Mouse (Mus musculus) cerebellum, postnatal 10 days (tissue): ENCODE data around the gene BC049352.
A peak's percentile ranks its signal among the peaks of the same experiment; 100 is the strongest.

ENCODE experiments used
- DNase-seq, 2 experiments: peaks; one replicate each; pipeline ENCODE4 v3.0.0; 2021; ENCODE audit warnings: mixed read lengths in 2 of 2

The BC049352 gene

GRCm38 (mm10) chr9:45189661-45190174, 7.9 kb downstream of the BC049352 start:
- DNase-seq = no peak

GRCm38 (mm10) chr9:45195468-45195867, 13.7 kb downstream of the BC049352 start:
- DNase-seq = no peak

DNA sequence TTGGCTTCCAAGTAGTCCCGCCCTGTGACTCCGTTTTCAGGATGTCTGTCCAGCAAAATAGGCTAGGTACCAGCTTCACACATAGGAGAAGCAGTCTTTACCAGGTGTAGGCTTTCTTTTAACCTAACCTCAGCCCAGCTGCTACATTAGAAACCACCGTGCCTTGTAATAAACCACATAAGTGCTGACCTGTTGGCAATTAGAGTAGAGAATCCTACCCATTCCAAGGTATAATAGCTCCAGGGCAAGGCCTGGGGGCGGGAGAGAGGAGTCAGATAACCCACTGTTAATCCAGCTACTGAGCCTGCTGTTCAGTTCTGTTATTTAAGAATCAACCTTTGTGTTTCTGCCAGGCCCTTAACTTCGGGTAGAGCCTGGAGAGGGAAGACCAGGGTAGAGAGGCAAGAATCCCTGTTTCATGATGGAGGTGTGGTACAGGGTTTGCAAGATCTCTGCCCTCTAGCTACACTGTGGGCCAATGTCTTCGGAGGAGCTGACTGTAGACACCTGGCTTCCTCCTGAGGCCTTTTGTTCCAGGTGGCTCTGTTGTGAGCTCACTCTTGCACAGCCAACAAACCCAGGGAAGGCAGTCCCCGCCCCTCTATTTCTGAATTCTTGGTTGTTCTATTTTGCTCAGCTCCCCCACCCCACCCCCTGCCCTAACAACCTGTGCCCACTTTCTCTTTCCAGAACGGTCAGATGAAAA, 14.5 kb downstream of the BC049352 start:
- DNase-seq = no peak

DNA sequence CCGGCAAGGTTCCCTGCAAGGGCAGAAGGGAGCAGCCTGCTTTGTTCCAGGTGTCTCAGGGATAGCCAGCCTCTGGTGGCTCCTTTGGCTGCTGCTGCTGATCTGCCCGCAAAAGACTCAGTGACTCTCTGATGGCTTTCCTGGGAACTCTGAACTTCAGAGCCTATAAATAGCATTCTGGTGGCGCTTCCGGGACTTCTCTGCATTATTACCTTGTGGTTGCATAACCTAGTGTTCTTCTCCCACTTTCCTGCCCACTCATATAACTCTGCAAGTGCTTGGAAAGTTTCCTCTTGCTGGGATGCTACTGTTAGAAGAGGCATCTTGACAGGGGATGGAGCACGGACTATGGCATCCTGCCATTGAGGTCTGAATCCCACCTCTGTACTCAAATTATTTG, 15.7 kb downstream of the BC049352 start:
- no peak for DNase-seq

GRCm38 (mm10) chr9:45201319-45201947, 19.6 kb downstream of the BC049352 start:
- DNase-seq = no peak

DNA sequence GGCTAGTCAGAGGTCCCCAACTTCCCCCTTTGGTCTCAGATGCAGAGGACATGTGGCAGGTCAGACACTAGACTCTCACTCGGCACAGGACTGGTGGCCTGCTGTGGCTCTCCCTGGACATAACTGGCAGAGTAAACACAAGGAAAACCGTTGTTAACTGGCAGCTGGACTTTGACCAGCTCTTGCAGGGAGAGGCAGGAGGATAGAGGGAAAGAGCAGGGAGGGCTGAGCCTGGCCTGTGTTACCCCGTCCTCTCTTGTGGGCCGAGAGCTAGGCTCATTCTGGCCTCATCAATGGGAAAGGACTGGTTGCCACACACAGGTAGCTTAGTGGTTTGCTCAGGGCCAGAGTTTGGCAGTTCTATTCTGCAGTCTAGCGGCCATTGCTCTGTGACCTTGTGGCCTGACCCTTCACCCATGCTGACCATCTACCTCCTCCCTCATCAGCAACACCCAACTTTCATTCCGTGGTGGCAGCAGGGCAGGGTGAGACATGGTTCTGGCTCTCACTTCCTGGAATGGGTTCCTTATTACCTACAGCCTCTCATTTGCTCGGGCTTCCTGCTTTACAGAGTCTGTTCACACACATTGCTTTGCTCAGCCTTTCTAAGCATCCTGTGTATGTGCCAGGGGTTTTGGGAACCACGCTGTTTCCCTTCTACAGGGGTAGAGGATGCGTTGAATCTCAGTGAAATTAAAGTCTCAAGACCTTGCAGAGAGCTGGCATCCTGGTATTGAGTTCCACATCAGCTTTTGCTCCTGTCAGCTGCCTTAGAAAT, 20.4 kb downstream of the BC049352 start:
- no peak for DNase-seq

DNA sequence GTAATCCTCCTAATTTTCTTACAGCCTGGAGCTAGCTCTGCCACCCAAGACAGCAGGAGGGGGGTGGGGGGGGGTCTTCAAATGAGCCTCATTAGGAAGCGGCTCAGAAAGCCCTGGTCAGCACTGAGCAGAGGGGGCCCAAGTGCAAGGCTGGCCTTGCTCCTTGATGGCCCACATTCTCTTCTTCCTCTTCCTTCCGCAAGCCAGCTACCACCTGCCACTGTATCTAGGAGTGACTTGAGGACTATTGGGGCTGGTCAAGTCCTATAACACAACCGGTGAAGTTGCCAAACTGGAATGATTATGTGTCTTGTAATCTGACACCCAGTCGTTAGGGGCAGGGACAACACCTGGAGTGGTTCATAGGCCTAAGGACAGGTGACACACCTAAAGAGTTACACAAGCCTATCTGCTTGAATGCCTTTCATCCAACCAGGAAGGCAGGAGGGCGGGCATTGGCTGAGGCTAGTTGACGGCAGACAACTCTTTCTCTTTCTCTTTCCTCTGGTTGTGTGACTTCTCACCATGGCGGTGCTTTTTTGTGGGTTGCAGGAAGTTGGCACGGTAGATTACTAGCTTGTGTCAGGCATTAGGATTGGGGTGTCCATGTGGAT, 22.1 kb downstream of the BC049352 start, which contains the start of gene Tmprss4:
Gene Tmprss4 (minus strand): TSS at position 296 of the 614 bp plus-strand sequence.
- DNase-seq = no peak

DNA sequence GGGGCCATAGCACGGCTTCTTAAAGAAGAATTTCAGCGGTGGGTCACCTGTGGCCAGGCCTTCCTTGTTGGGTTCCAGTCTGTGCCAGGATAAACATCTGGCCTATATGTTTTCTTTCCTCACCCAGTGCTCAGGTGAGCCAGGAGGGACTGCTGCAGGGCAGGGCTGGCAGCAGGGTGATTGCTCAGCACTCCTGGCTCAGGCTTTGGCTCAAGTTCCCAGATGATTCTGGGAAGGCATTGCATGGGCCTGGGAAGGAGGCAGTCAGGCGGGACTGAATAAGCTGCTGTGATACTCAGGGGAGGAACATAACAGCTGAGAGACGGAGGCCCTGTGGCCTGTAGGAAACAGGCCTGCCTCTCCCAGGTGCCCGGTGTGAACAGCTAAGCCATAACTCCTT, 23.3 kb downstream of the BC049352 start:
- DNase-seq = no peak

- DNase-seq = no peak
Measured at GRCm38 (mm10) chr9:45206121-45206520, 24.3 kb downstream of the BC049352 start.

DNA sequence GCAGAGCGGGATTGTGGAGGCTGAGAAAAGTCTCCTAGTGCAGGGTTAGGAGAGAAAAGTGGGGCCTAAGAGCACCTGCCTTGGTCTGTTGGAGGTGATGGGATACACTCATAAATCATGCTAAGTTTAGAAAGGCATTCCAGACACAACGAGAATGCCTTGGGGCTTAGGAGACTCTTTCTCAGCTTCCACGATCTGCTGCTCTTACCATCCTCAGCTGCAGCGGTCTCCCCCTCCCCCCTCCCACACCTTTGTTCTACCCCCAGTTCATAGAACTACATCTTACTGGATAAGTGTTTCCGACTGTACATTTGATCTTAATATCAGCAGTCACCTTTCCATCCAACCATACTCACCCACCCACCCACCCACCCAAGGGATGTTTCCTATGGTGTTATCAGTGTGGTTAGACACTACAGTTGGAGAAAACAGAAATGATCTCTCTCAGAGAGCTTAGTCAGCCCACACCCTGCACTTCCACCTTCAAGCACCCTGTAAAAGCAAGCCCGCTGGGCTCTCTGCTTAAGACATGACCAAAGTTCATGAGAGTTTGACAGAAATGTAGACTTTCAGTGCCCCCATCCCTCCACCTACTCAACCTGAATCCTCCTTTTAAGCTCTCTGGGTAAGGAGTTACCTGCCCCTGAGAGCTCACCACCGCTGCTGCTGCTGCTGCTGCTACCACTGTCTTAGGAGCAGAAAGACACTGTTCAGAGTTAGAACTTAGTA, 25.4 kb downstream of the BC049352 start:
- DNase-seq = no peak

DNA sequence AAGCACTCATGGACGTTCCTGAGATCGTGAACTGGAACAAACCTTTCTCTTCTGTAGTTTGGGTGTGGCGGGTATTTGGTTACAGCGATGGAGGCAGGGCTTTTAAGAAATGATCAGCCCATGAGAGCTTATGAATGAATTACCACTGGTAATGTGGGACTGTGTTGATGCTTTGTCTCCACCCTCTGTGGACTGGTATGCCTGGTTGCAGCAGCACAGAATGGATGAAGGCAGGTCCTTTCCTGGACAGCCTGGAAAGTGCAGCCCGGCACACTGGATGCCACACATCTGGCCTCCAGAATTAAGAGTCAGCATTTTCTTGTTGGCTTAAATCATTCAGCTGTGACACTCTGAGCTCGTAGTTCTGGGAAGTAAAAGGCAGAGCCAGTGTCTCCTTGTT, 30.2 kb downstream of the BC049352 start:
- no peak for DNase-seq

DNA sequence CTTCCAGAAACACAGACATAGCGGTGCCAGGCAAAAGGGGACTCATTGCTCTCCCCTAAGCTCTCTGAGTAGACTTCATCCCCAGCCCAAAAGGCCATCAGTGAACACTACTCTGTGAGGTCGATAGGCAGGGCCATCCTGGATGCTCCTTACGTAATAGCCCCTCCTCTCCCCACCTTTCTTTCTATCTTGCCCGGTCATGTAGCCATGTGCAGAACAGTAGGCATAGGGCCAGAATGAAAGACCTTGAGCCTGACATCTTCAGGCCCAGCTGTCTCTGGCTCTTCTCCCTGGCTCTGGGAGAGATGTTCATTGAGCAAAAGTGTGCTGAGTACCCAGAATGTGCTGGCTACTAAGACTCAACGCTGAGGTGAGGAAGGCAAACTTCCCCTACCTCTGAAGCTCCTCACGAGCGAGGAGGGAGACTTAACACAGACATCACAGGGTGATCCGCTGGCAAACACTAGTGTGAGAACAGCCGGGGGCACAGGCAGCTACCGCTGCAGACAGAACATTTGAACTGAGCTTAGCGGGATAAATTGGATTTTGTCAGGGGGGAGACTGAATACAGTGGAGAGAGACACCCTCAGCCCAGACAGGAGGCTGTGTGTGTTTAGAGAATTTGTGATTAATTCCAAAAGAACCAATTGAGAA, 33.8 kb downstream of the BC049352 start:
- DNase-seq = peak; percentile 57 to 78

DNA sequence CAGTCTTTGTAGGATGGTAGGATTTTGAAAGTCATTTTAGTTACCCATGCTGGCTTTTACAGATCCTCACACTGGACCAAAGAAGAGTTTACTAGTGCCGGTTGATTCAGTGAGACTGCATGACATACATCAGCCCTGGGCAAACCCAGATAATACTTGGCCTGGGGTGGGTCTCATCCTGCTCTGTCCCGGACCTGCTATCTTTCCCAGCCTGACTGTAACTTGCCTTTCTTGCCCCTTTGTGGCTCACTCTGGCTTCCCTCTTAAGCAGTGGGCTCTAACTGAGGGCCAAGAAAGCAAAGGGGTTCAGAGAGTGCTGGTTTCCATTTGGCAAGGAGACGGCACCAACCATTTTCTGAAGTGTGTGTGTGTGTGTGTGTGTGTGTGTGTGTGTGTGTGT, 37.8 kb downstream of the BC049352 start:
- DNase-seq = no peak

DNA sequence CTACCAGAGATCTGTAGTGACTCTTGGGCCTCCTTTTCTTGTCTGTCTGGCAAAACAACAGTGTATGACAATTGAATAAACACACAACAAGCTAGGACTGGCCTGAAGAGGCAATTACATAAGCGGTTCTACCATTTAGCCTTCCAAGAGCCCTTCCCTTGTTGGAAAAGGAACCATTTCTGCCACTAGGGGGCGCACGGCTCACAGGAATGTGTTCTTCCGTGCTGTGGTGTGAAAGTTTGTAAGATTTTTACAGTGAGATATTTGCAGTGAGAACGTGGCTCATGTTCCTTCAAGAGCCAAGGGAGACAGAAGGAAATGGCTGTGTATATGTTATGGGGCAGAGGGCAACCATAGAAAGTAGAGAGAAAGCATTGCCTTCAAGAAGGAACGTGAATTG, 39.8 kb downstream of the BC049352 start:
- peak; percentile 96 to 99 for DNase-seq

- DNase-seq = no peak
Measured at GRCm38 (mm10) chr9:45229359-45229758, 47.6 kb downstream of the BC049352 start.

DNA sequence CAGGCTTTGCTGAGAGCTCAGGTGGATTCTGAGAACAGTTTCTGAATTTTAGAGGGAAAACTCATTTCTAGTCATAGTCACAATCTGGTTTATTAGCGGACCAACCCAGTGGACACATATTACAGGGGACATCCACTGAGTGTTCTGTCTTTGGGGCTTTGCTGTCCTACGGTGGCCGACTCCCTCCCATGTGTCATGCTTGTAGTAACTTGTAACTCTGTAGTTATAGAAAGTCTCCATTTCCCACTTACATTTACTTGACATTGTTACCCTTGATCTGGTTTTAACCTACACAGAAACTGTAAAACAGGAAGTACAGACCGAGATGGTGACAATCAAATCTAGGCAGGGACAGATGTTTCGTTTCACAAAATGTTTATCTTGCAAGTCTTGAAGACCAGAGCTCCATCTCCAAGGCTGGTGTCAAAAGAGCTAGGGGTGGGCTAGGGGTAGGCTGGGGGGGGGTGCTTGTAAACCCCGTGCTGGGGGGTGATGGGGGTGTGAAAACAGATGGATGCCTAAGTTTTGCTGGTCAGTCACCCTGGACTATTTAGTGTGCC, 53.9 kb downstream of the BC049352 start:
- DNase-seq = no peak

DNA sequence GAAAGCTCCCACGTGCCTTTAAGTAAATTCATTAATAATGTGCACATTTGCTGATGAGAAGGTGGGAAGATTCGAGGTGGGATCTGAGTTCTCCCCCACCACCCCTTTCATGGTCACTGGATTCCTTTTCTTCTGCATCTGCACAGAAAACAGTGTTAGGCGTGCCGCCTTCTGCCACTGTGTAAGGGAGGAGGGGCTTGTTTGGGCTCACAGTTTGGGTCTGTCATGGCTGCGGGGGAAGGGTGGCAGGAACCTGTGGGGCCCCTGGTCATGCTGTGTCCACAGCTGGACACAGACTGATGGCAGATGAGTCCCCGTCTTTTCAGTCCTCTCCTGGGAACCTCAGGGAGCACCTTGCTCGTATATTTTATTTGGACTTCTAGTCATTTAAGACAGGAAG, 54.9 kb downstream of the BC049352 start:
- no peak for DNase-seq

DNA sequence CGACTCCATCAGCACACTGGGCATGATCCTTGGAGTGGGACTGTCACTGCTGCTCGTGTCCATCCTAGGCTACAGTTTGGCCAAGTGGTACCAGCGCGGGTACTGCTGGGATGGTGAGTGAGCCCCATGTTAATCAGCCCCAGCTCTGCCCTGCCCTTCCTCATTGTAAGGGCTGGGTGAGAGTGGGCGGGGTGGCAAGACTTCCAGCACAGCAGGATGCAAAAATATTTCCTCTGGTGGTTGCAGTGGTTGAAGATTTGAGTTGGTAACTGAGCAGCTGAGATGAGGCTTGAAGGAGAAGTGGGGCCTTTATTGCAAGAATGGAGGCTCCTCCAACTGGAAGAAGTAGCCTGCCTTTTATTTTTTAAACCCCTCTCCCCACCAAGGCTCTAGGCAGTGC, 59.6 kb downstream of the BC049352 start:
- no peak for DNase-seq

DNA sequence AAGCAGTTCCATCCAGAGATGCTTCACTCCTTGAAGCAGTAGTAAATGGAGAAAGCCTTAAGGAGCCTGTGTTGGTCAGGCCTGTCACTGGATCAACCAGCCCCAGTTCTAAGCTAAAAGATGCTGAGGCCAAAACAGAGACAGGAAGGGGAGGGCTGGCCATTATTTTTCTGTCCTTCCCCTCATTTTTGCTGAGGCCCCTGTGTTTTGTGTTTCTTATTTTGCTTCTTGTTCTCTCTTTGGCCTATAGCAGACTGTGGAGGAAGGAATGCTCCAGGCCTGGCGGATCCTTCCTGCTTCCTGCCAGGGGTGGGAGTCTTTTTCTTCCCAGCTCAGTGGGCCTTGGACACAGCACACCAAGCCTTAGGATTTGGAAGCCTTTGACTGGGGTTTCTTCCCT, 63.6 kb downstream of the BC049352 start:
- DNase-seq = no peak

- DNase-seq = no peak
Measured at GRCm38 (mm10) chr9:45246060-45246459, 64.3 kb downstream of the BC049352 start.

DNA sequence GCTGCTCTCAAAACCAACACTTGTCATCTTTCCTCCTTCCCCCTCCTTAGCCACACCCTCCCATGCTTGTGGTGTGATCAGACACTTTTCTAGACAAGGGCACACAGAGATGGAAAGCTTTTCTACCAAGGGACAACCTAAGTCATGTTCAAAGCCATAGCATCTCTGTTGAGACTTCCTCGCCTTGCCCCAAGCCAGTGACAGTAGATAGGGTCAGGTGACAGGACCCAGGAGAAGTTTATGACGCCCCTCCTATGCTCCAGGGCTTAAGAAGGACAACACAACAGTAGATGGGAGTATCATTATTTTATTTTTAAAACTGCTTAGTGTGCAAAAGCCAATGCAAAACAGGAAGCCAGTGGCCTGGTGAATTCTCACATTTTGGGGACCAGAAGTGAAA, 65.7 kb downstream of the BC049352 start:
- no peak for DNase-seq

DNA sequence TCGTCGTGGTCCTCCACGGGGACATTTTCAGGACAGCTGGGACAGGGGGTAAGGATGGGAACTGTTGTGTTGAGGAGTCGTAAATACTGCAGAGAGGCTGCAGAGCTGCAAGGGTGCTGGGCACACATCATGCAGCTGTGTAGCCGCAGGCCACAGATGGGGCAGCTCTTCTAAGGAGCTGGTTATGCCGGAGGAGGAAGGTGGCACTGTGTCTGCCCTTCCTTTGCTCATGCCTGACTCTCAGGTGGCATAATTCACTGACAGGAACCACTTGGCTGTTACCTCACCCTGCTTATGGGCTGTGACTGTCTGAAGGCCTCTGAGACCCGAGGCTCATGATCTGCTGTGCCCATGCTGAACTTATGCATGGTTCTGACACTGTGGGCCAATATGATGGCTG, 68.5 kb downstream of the BC049352 start:
- DNase-seq = no peak
